Mouse (Mus musculus): ENCODE results near the gene D930020B18Rik. TPM values are rescaled to one million over a fixed set of nuclear protein-coding genes. Genes with fewer than 3 reads are reported as not detected.

Gene D930020B18Rik
- total and polyA plus RNA-seq, 3 experiments, result 0.61 to 0.65 TPM; not detected in 1

DNA sequence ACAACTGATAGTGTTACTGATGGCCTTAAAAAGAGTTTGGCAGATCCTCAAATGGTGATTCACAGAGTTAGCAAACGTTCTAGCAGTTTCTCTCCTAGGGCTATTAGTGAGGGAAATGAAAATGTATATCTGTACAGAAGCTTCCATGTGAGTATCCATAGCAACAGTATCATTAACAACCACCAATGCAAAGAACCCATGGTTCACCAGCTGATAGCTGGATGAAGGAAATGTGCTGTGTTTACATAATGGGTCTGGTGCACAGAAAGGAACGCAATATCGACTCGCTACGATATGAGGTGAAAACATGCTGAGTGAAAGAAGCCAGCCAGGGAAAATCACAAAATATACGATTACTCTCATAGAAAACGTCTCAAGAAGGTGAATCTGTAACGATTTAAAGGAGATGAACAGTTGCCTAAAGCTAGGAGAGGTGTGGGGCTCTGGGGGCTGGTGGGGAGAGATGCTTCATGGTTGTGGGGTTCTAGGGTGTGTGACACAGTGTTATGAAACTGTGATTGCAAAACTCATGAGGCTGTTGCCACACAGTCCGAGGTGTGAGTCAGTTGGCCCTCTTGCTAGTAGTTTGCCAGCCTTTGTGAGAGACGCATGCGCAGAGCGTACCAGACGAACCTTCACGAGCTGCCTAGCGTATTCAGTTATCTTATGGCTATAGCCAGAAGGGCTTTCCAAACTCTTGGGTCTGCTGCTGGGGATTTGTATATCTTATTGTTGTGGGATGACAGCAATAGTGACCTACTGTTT lies 64.2 kb downstream of the D930020B18Rik start:
- Histone ChIP-seq H3K27ac (ENCODE audit: control insufficient read depth, low read depth, low read length) (no peak overlapping the region), H3K79me2 (ENCODE audit: control insufficient read depth, insufficient read depth, low read length, poor library complexity) (no peaks in the 10 kb centered on the region), H3K36me3 (ENCODE audit: control insufficient read depth in 1 of 2, insufficient read depth in 2 of 2, low read length in 2 of 2) (0 out of 4 replicates have a peak, but pooled peaks cover 0 to 2% of the 10 kb centered on the region in 2 experiments), H3K4me1 (ENCODE audit: control insufficient read depth in 1 of 2, insufficient read depth in 2 of 2, low read length in 2 of 2) (peaks cover 0 to 4% of the 10 kb centered on the region in 2 experiments; a peak in 2 of 4 replicates), H3K27me3 (ENCODE audit: control insufficient read depth in 1 of 2, insufficient read depth in 2 of 2, low read length in 2 of 2) (no peaks in the 10 kb centered on the region), H3K9ac (ENCODE audit: control insufficient read depth, low read depth, low read length, poor library complexity, severe bottlenecking) (no peak overlapping the region), H3K4me3 (ENCODE audit: control insufficient read depth in 1 of 2, insufficient read depth in 1 of 2, low read depth in 2 of 2, low read length in 2 of 2) (no peak overlapping the region), H3K9me3 (replicated peaks; ENCODE audit: insufficient read depth, low read length) (no peaks in the 10 kb centered on the region)
- TF ChIP-seq KAT2A (conservative IDR thresholded peaks at IDR 0.05; ENCODE audit: low read depth, low read length), result no peak
- TF ChIP-seq RAD21 (IDR thresholded peaks at IDR 0.05; ENCODE audit: low read depth, low read length), result no peak
- TF ChIP-seq ELF1 (IDR thresholded peaks at IDR 0.05; ENCODE audit: low read depth, low read length), result no peak
- no peak for TF ChIP-seq TBP (IDR thresholded peaks at IDR 0.05; ENCODE audit: low read depth, low read length)
- TF ChIP-seq JUND (IDR thresholded peaks at IDR 0.05; ENCODE audit: low read depth, low read length), result no peak
- no peak for TF ChIP-seq ZKSCAN1 (IDR thresholded peaks at IDR 0.05; ENCODE audit: low read depth, low read length)
- TF ChIP-seq EP300 (IDR thresholded peaks at IDR 0.05; ENCODE audit: low read depth in 1 of 2, low read length in 2 of 2), result no peak
- TF ChIP-seq MYB (IDR thresholded peaks at IDR 0.05; ENCODE audit: low read depth, low read length), result no peak
- TF ChIP-seq NRF1 (IDR thresholded peaks at IDR 0.05; ENCODE audit: insufficient read depth, low read depth, low read length, poor library complexity, severe bottlenecking), result no peak
- no peak for TF ChIP-seq MEF2A (IDR thresholded peaks at IDR 0.05; ENCODE audit: extremely low read depth, insufficient replicate concordance, low read depth, low read length, poor library complexity, severe bottlenecking)
- no peak for TF ChIP-seq ZMIZ1 (IDR thresholded peaks at IDR 0.05; ENCODE audit: low read depth, low read length)
- no peak for TF ChIP-seq GABPA (IDR thresholded peaks at IDR 0.05; ENCODE audit: low read depth, low read length)
- no peak for TF ChIP-seq E2F4 (IDR thresholded peaks at IDR 0.05; ENCODE audit: borderline replicate concordance, low read depth, low read length)
- no peak for TF ChIP-seq ZC3H11A (IDR thresholded peaks at IDR 0.05; ENCODE audit: low read depth, low read length)
- no peak for TF ChIP-seq ZNF384 (IDR thresholded peaks at IDR 0.05; ENCODE audit: low read depth, low read length)
- no peak for TF ChIP-seq TAL1 (IDR thresholded peaks at IDR 0.05; ENCODE audit: low read length)
- TF ChIP-seq USF1 (IDR thresholded peaks at IDR 0.05; ENCODE audit: low read depth, low read length), result no peak
- DNase-seq (ENCODE audit: low read depth, low spot score), result peak; percentile 19

DNA sequence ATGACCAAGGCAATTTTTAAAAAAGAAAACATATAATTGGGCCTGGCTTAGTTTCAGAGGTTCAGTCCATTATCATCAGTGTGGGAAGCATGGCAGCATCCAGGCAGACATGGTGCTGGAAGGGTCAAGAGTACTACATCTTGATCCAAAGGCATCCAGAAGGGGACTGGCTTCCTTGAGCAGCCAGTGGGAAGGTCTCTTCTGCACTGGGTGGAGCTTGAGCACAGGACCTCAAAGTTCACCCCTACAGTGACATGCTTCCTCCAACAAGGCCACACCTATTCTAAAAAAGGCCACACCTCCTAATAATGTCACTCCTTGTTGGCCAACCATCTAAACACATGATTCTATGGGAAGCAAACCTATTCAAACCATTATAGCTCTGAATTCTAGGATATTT lies 75.5 kb downstream of the D930020B18Rik start:
- H3K9me3 ChIP-seq (replicated peaks; ENCODE audit: insufficient read depth, low read length), result no peaks in the 10 kb centered on the region
- no peaks in the 10 kb centered on the region for H3K79me2 ChIP-seq (ENCODE audit: control insufficient read depth, insufficient read depth, low read length, poor library complexity)
- no peak overlapping the region for H3K9ac ChIP-seq (ENCODE audit: control insufficient read depth, low read depth, low read length, poor library complexity, severe bottlenecking)
- no peaks in the 10 kb centered on the region for H3K4me1 ChIP-seq (ENCODE audit: control insufficient read depth in 1 of 2, insufficient read depth in 2 of 2, low read length in 2 of 2)
- TF ChIP-seq SMC3 (IDR thresholded peaks at IDR 0.05; ENCODE audit: low read depth, low read length), result no peak
- TF ChIP-seq ZMIZ1 (IDR thresholded peaks at IDR 0.05; ENCODE audit: low read depth, low read length), result no peak
- TF ChIP-seq NRF1 (IDR thresholded peaks at IDR 0.05; ENCODE audit: insufficient read depth, low read depth, low read length, poor library complexity, severe bottlenecking), result no peak
- TF ChIP-seq USF1 (IDR thresholded peaks at IDR 0.05; ENCODE audit: low read depth, low read length), result no peak
- no peak for TF ChIP-seq KAT2A (conservative IDR thresholded peaks at IDR 0.05; ENCODE audit: low read depth, low read length)
- no peak for TF ChIP-seq GATA1 (IDR thresholded peaks at IDR 0.05; ENCODE audit: low read depth, low read length)
- H3K4me3 ChIP-seq (ENCODE audit: control insufficient read depth in 1 of 2, insufficient read depth in 1 of 2, low read depth in 2 of 2, low read length in 2 of 2), result no peak overlapping the region
- no peaks in the 10 kb centered on the region for H3K36me3 ChIP-seq (ENCODE audit: control insufficient read depth in 1 of 2, insufficient read depth in 2 of 2, low read length in 2 of 2)
- H3K27ac ChIP-seq (ENCODE audit: control insufficient read depth, low read depth, low read length), result no peak overlapping the region
- DNase-seq (ENCODE audit: low read depth, low spot score), result peak; percentile 8
- no peaks in the 10 kb centered on the region for H3K27me3 ChIP-seq (ENCODE audit: control insufficient read depth in 1 of 2, insufficient read depth in 2 of 2, low read length in 2 of 2)
